Mouse (Mus musculus): ENCODE results near the gene Pdik1l. TPM values are rescaled to one million over a fixed set of nuclear protein-coding genes. Genes with fewer than 3 reads are reported as not detected.
"Not testable (repeated sequence)": the region's sequence is repeated elsewhere in the genome, so short reads cannot be mapped to it uniquely, and the experiment has no call there.

Gene Pdik1l
- polyA plus RNA-seq, 1 experiment from 2014 or later: 32.2 TPM

DNA sequence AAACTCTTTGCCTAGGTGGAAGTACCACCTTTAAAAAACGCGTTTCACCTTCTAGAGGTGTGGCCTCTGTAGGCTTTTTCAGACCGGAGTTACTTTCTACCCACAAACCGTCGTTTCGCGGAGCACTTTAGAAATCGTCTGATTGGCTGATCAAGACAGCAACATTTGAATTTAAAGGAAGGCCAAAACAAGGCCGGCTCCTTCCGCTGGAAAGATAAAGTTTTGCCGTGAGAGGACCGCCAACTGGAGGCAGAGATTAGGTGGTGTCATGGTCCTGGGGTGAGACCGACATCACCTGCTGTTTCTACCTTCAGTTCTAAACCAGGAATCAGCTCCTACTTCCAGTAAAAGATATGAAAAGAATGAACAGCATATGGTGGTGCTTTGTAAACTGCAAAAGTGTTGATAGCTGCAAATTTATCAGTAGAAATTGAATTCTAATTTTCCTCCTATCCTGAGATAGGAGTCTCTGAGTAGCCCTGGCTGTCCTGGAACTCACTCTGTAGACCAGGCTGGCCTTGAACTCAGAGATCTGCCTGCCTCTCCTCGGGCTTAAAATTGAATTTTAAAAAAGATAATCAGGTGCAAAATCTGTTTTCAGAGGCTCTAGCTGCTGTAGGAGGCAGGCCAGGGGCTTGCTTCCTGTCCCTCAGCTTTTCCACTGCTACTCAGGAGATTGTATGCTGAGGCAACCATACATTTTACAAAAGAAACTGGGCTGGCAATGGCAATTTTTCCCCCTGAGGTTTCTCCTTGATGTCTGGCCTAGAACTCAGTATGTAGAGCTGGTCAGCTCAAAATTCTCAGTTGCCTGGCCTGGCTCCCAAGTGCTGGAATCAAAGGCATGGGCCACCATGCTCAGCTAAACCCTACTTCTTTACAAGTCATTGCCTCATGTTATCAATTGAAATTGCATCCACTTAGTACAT lies 14.0 kb downstream of the Pdik1l start:
- Histone ChIP-seq H3K27me3 (replicated peaks; ENCODE audit: control insufficient read depth, insufficient read depth, low read length) (no peaks in the 10 kb centered on the region), H3K27ac (ENCODE audit: low read depth, low read length) (no peak overlapping the region), H3K36me3 (ENCODE audit: control insufficient read depth, insufficient read depth, low read length) (peaks cover 30% of the 10 kb centered on the region), H3K4me2 (ENCODE audit: low read length) (0 out of 2 replicates have a peak overlapping the region, but pooled peaks have one; percentile 23), H3K4me1 (ENCODE audit: control insufficient read depth, insufficient read depth, low read length) (no peaks in the 10 kb centered on the region), H3K4me3 (ENCODE audit: low read depth, low read length) (no peak overlapping the region), H3K9ac (ENCODE audit: low read length) (no peak overlapping the region), H3K9me3 (replicated peaks; ENCODE audit: control insufficient read depth, low read length) (no peaks in the 10 kb centered on the region)
- no peak for DNase-seq (ENCODE audit: low spot score)
- 6% methylated on average over 14 of the region's 14 CpGs for WGBS
- no peak for ATAC-seq

DNA sequence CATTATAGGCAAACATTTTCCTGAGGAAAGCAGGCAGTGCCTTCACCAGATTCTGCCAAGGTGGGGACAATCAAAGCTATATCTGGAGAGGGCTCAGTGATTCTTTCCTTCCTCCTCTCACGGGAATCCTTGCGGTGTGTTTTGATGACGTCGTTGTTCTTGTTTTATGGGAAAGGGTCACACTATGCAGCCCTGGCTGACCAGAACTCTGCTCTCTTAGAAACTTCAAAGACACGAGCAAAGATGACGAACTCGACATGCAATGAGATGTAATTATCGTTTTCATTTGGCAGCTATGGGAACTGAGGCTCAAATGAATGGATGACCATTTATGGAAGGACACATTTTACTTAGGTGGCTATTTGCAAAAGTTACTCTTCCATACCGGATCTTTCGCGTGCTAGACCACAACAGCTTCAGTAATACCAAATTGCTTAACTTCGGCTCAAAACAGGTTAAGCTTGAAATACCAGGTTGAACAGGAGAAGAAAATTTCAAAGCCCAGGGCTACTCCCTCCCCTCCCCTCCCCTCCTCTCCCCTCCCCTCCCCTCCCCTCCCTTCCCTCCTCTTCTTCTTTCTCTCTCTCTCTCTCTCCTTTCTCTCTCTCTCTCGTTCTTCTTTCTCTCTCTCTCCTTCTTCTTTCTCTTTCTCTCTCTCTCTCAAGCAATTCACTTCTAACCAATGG lies 14.8 kb downstream of the Pdik1l start:
- DNase-seq (ENCODE audit: low spot score) (no peak), ATAC-seq (no peak)
- Histone ChIP-seq H3K36me3 (ENCODE audit: control insufficient read depth, insufficient read depth, low read length) (peaks cover 22% of the 10 kb centered on the region), H3K27ac (ENCODE audit: low read depth, low read length) (no peak overlapping the region), H3K4me2 (ENCODE audit: low read length) (0 out of 2 replicates have a peak overlapping the region, but pooled peaks have one; percentile 23), H3K4me1 (ENCODE audit: control insufficient read depth, insufficient read depth, low read length) (no peaks in the 10 kb centered on the region), H3K9ac (ENCODE audit: low read length) (no peak overlapping the region), H3K4me3 (ENCODE audit: low read depth, low read length) (no peak overlapping the region), H3K27me3 (replicated peaks; ENCODE audit: control insufficient read depth, insufficient read depth, low read length) (no peaks in the 10 kb centered on the region), H3K9me3 (replicated peaks; ENCODE audit: control insufficient read depth, low read length) (no peaks in the 10 kb centered on the region)
- 28% methylated on average over 13 of the region's 13 CpGs for WGBS

DNA sequence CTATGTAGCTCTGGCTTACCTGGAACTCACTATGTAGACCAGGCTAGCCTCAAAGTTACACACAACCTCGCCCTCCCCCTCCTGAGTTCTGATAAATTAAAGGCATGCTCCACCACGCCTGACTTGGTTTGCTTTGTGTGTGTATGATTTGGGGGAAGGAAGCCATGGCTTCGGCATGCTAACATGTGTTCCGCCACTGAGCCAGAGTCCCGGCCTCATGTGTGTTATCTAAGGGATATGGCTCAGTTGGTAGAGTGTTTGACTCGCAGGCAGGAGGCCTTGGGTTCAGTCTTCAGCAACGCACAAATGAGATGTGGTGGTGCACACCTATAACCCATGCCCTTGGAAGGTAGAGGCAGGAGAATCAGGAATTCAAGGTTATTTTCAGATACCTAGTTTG lies 15.7 kb downstream of the Pdik1l start:
- no peaks in the 10 kb centered on the region for H3K27me3 ChIP-seq (replicated peaks; ENCODE audit: control insufficient read depth, insufficient read depth, low read length)
- DNase-seq (ENCODE audit: low spot score) (no peak), ATAC-seq (no peak)
- no peaks in the 10 kb centered on the region for H3K9me3 ChIP-seq (replicated peaks; ENCODE audit: control insufficient read depth, low read length)
- no peak overlapping the region for H3K4me3 ChIP-seq (ENCODE audit: low read depth, low read length)
- H3K9ac ChIP-seq (ENCODE audit: low read length): no peak overlapping the region
- no peak overlapping the region for H3K27ac ChIP-seq (ENCODE audit: low read depth, low read length)
- H3K4me1 ChIP-seq (ENCODE audit: control insufficient read depth, insufficient read depth, low read length): no peaks in the 10 kb centered on the region
- WGBS: 89% methylated on average over 7 of the region's 7 CpGs
- peaks cover 13% of the 10 kb centered on the region for H3K36me3 ChIP-seq (ENCODE audit: control insufficient read depth, insufficient read depth, low read length)
- H3K4me2 ChIP-seq (ENCODE audit: low read length): no peak overlapping the region

DNA sequence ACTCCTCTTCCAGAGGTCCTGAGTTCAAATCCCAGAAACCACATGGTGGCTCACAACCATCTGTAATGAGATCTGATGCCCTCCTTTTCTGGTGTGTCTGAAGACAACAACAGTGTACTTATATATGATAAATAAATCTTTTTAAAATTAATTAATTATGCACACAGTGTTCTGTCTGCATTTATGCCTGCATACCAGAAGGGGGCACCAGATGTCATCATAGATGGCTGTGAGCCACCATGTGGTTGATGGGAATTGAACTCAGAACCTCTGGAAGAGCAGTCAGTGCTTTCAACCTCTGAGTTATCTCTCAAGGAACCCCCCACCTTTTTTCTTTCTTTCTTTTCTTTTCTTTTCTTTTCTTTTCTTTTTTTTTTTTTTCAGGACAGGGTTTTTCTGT lies 18.1 kb downstream of the Pdik1l start:
- H3K9me3 ChIP-seq (replicated peaks; ENCODE audit: control insufficient read depth, low read length); H3K27ac ChIP-seq (ENCODE audit: low read depth, low read length); H3K4me1 ChIP-seq (ENCODE audit: control insufficient read depth, insufficient read depth, low read length); ATAC-seq; H3K27me3 ChIP-seq (replicated peaks; ENCODE audit: control insufficient read depth, insufficient read depth, low read length); DNase-seq (ENCODE audit: low spot score); H3K9ac ChIP-seq (ENCODE audit: low read length); H3K4me2 ChIP-seq (ENCODE audit: low read length); H3K36me3 ChIP-seq (ENCODE audit: control insufficient read depth, insufficient read depth, low read length); H3K4me3 ChIP-seq (ENCODE audit: low read depth, low read length): not testable (repeated sequence)

DNA sequence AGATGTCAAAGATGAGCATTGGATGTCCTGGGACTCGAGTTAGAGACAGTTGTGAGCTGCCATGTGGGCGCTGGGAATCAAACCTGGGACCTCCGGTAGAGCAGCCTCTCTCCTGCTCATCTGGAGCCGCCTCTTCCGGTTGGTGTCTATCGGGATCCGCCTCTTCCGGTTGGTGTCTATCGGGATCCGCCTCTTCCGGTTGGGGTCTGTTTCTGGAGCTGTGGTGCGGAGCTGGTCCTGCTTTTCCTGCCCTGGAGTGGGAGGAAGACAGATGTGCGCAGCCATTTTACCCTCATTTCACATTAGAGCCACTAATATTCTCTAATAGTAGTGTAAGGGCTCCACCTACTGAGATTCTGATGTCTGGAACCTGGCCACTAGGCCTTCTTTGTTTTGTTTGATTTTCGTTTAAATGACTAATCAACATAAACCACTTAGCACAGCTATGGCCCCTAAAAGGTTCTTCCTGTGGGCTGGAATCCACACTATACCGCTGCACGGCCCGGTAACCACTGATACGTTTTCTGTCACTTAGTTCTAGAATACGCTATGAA lies 19.5 kb downstream of the Pdik1l start:
- H3K9me3 ChIP-seq (replicated peaks; ENCODE audit: control insufficient read depth, low read length): no peaks in the 10 kb centered on the region
- no peak overlapping the region for H3K9ac ChIP-seq (ENCODE audit: low read length)
- 86% methylated on average over 19 of the region's 19 CpGs for WGBS
- H3K4me1 ChIP-seq (ENCODE audit: control insufficient read depth, insufficient read depth, low read length): no peaks in the 10 kb centered on the region
- ATAC-seq (no peak), DNase-seq (ENCODE audit: low spot score) (no peak)
- no peak overlapping the region for H3K4me2 ChIP-seq (ENCODE audit: low read length)
- no peak overlapping the region for H3K27ac ChIP-seq (ENCODE audit: low read depth, low read length)
- H3K4me3 ChIP-seq (ENCODE audit: low read depth, low read length): no peak overlapping the region
- no peaks in the 10 kb centered on the region for H3K27me3 ChIP-seq (replicated peaks; ENCODE audit: control insufficient read depth, insufficient read depth, low read length)
- no peaks in the 10 kb centered on the region for H3K36me3 ChIP-seq (ENCODE audit: control insufficient read depth, insufficient read depth, low read length)

DNA sequence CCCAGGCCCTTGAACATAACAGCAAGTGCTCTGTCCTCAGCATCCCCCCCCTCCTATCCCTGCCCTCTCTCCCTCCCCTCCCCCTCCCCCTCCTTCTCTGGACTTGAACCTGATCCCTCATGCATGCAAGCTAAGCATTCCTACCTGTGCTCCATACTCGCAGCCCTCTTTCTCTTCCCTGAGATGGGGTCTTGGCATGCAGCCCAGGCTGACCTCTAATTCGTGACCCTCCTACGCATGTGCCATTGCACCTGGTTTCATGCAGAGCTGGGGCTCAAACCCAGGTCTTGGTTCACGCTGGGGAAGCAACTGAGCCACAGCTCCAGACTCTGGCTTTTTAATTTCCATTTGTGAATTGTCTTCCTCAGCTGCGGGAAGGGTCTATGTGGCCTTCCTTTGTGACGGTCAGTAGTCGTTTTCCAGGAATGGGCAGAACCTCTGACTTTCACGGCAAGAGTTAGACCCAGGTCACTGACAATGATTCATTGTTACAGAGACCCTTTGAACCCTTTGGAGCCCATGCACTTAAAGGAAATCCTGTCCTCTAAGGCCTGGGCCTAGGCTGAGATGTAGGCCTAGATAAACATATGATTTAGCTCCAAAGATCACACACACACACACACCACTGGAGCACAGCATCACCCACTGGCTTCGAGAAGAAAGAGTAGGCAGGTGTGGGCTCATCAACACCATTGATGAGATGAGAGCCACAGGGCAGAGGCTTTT lies 21.7 kb downstream of the Pdik1l start:
- ATAC-seq (no peak), DNase-seq (ENCODE audit: low spot score) (no peak)
- WGBS: 69% methylated on average over 9 of the region's 9 CpGs

DNA sequence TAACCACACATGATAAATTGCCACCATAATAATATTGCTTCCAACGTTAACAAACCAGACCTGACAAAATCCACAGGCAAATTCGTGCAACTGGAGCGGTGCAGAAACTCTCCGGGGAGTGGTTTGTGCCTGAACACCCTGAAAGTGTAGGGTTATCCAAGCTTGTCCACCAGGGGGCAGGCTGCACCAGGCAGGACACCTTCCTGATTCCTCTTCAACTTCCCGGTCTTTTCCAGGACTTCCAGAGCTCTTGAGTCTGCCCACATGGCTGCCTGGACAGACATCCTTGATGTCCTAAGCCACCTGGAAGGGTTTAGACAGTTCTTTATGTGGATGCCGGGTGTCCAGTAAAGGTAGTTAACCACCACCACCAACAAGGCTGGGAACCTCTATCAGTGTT lies 24.5 kb downstream of the Pdik1l start:
- no peak for ATAC-seq
- H3K9me3 ChIP-seq (replicated peaks; ENCODE audit: control insufficient read depth, low read length): no peaks in the 10 kb centered on the region
- H3K36me3 ChIP-seq (ENCODE audit: control insufficient read depth, insufficient read depth, low read length): no peaks in the 10 kb centered on the region
- no peak overlapping the region for H3K9ac ChIP-seq (ENCODE audit: low read length)
- DNase-seq (ENCODE audit: low spot score): peak; percentile 47
- H3K4me3 ChIP-seq (ENCODE audit: low read depth, low read length): no peak overlapping the region
- H3K27ac ChIP-seq (ENCODE audit: low read depth, low read length): no peak overlapping the region
- H3K4me2 ChIP-seq (ENCODE audit: low read length): no peak overlapping the region
- no peaks in the 10 kb centered on the region for H3K4me1 ChIP-seq (ENCODE audit: control insufficient read depth, insufficient read depth, low read length)
- 36% methylated on average over 6 of the region's 6 CpGs for WGBS
- H3K27me3 ChIP-seq (replicated peaks; ENCODE audit: control insufficient read depth, insufficient read depth, low read length): no peaks in the 10 kb centered on the region

More for the DNA sequence above, 21.7 kb downstream of the Pdik1l start:
- Histone ChIP-seq H3K4me2 (ENCODE audit: low read length) (no peak overlapping the region), H3K27ac (ENCODE audit: low read depth, low read length) (no peak overlapping the region), H3K9me3 (replicated peaks; ENCODE audit: control insufficient read depth, low read length) (no peaks in the 10 kb centered on the region), H3K27me3 (replicated peaks; ENCODE audit: control insufficient read depth, insufficient read depth, low read length) (no peaks in the 10 kb centered on the region), H3K4me1 (ENCODE audit: control insufficient read depth, insufficient read depth, low read length) (no peaks in the 10 kb centered on the region), H3K4me3 (ENCODE audit: low read depth, low read length) (no peak overlapping the region), H3K9ac (ENCODE audit: low read length) (no peak overlapping the region), H3K36me3 (ENCODE audit: control insufficient read depth, insufficient read depth, low read length) (no peaks in the 10 kb centered on the region)

DNA sequence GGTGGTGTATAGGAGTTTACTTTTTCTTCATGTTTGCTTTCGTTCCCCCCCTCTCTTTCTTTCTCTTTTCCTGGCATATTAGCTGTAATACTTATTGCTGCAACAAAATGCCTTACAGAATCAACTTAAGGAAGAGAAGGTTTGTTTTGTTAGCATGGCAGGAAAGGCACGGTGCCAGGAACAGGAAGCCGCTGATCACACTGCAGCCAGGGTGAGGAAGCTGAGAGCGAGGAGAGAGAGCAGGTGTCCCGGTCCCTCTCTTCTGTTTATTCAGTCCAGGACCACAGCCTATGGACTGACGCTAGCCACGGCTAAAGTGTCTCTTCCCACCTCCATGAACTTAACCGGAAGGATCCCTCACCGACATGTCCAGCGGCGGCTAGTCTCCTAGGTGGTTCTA lies 29.3 kb downstream of the Pdik1l start:
- H3K4me1 ChIP-seq (ENCODE audit: control insufficient read depth, insufficient read depth, low read length): peaks cover 3% of the 10 kb centered on the region
- H3K27ac ChIP-seq (ENCODE audit: low read depth, low read length): no peak overlapping the region
- H3K4me2 ChIP-seq (ENCODE audit: low read length): no peak overlapping the region
- no peak overlapping the region for H3K4me3 ChIP-seq (ENCODE audit: low read depth, low read length)
- H3K9me3 ChIP-seq (replicated peaks; ENCODE audit: control insufficient read depth, low read length): no peaks in the 10 kb centered on the region
- H3K36me3 ChIP-seq (ENCODE audit: control insufficient read depth, insufficient read depth, low read length): no peaks in the 10 kb centered on the region
- no peak overlapping the region for H3K9ac ChIP-seq (ENCODE audit: low read length)
- WGBS: 64% methylated on average over 11 of the region's 11 CpGs
- DNase-seq (ENCODE audit: low spot score) (no peak), ATAC-seq (no peak)
- peaks cover 21% of the 10 kb centered on the region for H3K27me3 ChIP-seq (replicated peaks; ENCODE audit: control insufficient read depth, insufficient read depth, low read length)

Measured in forebrain, embryonic 14.5 days (tissue).